Mouse (Mus musculus) small intestine, adult 2 months (tissue): ENCODE data around the gene Slc38a8. TPM values are rescaled to one million over a fixed set of nuclear protein-coding genes. Genes with fewer than 3 reads are reported as not detected.

Experiments
- H3K27ac ChIP-seq: fragments of 200-500 bp; 2 replicates; pipeline ENCODE4 v1.5.1; 2012; ENCODE audit warnings: low read depth, low read length, control low read depth, inconsistent platforms; ENCODE audit not compliant: insufficient read depth
- H3K27me3 ChIP-seq: fragments of 200-500 bp; 2 replicates; pipeline ENCODE4 v1.6.1; 2012; ENCODE audit warnings: mild to moderate bottlenecking, moderate library complexity, low read length, inconsistent platforms; ENCODE audit not compliant: control insufficient read depth, insufficient read depth
- H3K36me3 ChIP-seq: fragments of 200-500 bp; 2 replicates; pipeline ENCODE4 v1.6.1; 2012; ENCODE audit warnings: mild to moderate bottlenecking, low read length, control low read depth, inconsistent platforms; ENCODE audit not compliant: control insufficient read depth, insufficient read depth
- H3K4me1 ChIP-seq: fragments of 200-500 bp; 2 replicates; pipeline ENCODE4 v1.6.1; 2012; ENCODE audit warnings: low read length, inconsistent platforms, mixed read lengths; ENCODE audit not compliant: control insufficient read depth, insufficient read depth, insufficient read length
- H3K4me3 ChIP-seq: fragments of 200-500 bp; 2 replicates; pipeline ENCODE4 v1.5.1; 2012; ENCODE audit warnings: low read depth, mild to moderate bottlenecking, control low read depth, inconsistent platforms, low read length, moderate library complexity
- CTCF ChIP-seq: fragments of 200-500 bp; IDR thresholded peaks from 2 replicates; pipeline ENCODE4 v1.5.1; 2012; ENCODE audit warnings: low read depth, mild to moderate bottlenecking, control low read depth, inconsistent platforms, low read length, moderate library complexity, mixed read lengths; ENCODE audit not compliant: insufficient replicate concordance, insufficient read length; ENCODE audit errors: extremely low read depth
- POLR2A ChIP-seq: fragments of 200-500 bp; IDR thresholded peaks from 2 replicates; pipeline ENCODE4 v1.6.1; 2012; ENCODE audit warnings: low read depth, mild to moderate bottlenecking, control low read depth, inconsistent platforms, low read length, moderate library complexity
- WGBS: fragments of 180-500 bp; shearing (Covaris S2); methylation state at CpG from one replicate; pipeline ENCODE4 v1.1.7; 2018; 5-methylcytosine and 5-hydroxymethylcytosine counted together
- polyA plus RNA-seq: library from polyadenylated mRNA; depleted of rRNA; stranded (reverse); fragments of >200 nt; gene quantifications from 2 replicates; pipeline ENCODE4 v1.2.3, GENCODE M21; 2012

The Slc38a8 gene
- polyA plus RNA-seq, 1 experiment = 0.68 TPM

DNA sequence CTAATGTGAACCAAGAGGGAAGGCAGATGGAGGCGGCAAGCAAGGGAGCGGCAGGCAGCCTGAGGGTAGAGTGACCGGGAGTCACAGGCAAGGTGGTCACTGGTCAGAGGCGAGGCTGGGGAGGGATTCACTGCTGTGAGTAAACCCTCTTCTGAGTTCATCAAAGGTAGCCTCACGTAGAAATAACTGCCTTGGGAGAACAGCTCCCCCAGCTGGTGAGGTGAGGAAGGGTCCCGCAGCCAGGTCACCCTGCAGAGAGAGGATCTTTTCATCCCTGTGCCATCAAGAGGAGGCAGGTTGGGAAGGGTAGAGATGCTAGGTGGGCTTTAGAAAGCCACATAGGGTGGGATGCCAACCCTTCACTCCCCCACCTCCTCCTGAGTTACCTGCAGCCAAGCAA, 4.7 kb downstream of the Slc38a8 start:
- H3K4me1 ChIP-seq = peaks cover 3% of the 10 kb centered on the region
- TF ChIP-seq CTCF (peak; percentile 83; the same call in 1 of the 2 replicates), POLR2A (no peak)
- no peak overlapping the region for H3K27ac ChIP-seq
- WGBS = 18% methylated on average over 6 of the region's 6 CpGs
- H3K4me3 ChIP-seq = no peak overlapping the region
- no peaks in the 10 kb centered on the region for H3K36me3 ChIP-seq
- H3K27me3 ChIP-seq = no peaks in the 10 kb centered on the region

DNA sequence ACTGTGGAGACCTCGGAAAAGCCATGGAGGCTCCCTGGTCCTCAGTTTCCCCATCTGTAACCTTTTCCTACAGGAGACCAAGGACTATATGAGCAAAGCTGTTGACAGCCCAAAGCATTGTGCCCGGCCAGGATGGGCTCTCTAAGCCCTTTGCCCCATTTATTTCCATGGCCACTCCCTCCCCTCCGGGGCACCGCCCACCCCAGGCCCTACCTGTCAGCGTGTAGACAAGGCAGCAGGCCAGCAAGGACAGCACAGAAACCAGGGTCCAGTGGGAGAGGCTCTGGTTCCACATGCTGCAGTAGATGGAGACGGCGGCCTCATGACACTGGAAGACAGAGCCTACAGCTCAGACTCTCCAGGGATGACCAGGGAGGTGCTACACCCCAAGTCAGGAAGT, 14.4 kb downstream of the Slc38a8 start:
- WGBS = 46% methylated on average over 7 of the region's 7 CpGs
- H3K4me1 ChIP-seq = peaks cover 36% of the 10 kb centered on the region
- H3K27ac ChIP-seq = peak overlapping the region; percentile 41; the same call in 1 of the 2 replicates
- no peaks in the 10 kb centered on the region for H3K27me3 ChIP-seq
- H3K36me3 ChIP-seq = no peaks in the 10 kb centered on the region
- TF ChIP-seq CTCF = no peak
- TF ChIP-seq POLR2A = no peak
- no peak overlapping the region for H3K4me3 ChIP-seq

DNA sequence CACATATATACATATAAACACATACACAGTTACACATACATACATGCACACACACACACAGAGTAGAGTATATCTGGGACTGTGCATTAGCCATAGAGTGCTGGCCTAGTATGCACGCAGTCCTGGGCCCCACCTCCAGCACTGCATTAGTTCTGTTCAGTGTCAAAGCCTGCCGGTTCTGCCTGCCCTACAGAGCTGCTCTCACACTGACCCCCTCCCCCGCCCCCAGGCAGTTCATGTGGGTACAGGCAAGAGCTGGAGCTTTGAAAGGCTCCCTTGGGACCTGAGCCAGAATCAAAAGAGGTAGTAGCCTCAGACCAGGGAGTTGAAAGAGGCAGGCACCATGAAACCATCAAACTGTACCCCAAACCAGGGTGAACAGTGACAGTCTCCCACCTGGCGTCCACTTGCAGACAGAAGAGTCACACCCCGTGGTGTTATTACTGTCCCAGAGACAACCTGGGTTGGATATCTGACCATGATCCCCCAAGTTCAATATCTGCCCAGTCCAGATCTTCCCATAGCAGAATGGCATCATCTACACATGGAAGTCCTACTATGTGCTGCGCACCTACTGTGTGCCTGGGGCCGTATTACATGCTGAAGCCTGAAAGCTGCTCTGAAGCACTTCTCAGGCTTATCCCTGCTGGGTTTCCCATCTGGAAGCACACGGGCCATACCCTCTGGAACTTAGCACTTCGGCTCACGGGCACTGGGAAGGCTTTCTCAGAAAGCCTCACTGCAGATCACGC, 17.2 kb downstream of the Slc38a8 start:
- no peak overlapping the region for H3K4me3 ChIP-seq
- H3K27me3 ChIP-seq = no peaks in the 10 kb centered on the region
- WGBS = 85% methylated on average over 11 of the region's 11 CpGs
- peaks cover 26% of the 10 kb centered on the region for H3K4me1 ChIP-seq
- H3K27ac ChIP-seq = no peak overlapping the region
- TF ChIP-seq POLR2A = no peak
- TF ChIP-seq CTCF = no peak
- H3K36me3 ChIP-seq = no peaks in the 10 kb centered on the region

DNA sequence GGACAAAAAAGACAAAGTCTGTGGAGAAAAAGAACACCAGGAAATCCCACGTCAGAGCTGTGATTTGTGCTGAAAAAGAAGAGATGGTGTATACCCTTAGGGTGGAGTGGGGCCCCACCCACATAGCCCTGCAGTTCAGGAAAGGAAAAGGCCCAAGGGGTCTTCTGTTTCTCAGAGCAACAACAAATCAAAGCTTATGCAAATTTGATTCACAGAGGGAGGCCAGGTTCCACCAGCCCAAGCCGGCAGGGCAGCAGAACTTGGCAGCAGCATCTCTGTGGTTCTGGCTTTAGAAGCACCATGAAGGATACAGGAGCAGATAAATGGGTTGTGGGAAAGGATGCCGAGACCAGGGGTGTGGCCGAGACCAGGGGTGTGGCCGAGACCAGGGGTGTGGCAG, 22.8 kb downstream of the Slc38a8 start:
- TF ChIP-seq POLR2A (no peak), CTCF (no peak)
- Histone ChIP-seq H3K4me1 (no peaks in the 10 kb centered on the region), H3K4me3 (no peak overlapping the region), H3K27me3 (no peaks in the 10 kb centered on the region), H3K27ac (no peak overlapping the region), H3K36me3 (no peaks in the 10 kb centered on the region)
- 28% methylated on average over 5 of the region's 5 CpGs for WGBS

DNA sequence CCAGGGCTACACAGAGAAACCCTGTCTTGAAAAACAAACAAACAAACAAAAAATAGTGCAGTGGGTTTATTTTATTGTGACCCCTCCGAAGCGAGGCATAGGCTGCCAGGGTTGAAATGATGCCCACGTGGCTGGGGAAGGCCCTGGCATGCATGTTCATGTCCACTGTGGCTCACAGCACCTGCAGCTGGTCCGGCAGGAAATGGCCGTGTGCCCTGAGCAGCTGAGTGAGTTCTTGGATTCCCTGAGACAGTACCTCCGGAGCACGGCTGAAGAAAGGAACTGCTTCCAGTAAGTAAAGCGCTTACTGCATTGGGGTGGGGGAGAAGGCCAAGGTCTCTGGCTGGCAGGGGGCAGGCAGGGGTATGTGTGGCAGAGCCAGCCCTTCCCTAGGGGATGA, 33.4 kb downstream of the Slc38a8 start:
- no peak overlapping the region for H3K4me3 ChIP-seq
- H3K27me3 ChIP-seq = peaks cover 10% of the 10 kb centered on the region; the same call in 1 of the 2 replicates
- no peaks in the 10 kb centered on the region for H3K36me3 ChIP-seq
- no peak for TF ChIP-seq POLR2A
- TF ChIP-seq CTCF = no peak
- WGBS = 81% methylated on average over 8 of the region's 8 CpGs
- no peak overlapping the region for H3K27ac ChIP-seq
- H3K4me1 ChIP-seq = no peaks in the 10 kb centered on the region

DNA sequence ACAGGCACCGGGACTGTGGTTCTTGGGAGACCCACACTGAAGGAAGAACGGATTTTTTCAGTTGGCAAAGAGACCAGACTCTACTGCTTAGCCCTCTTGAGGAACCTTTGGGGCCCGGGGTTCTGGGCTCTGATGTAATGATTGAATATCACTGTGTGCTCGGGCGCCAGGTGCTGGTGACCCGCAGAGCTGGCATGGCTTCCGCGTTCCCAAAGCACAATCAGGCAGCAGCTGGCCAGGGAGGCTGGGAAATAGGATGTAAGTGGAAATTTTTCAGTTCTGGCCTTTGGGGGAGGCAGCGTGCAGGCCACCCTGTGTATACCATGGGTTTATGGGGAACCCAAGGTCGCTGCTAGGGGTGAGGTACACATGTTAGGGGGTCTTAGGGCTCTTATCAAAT, 34.7 kb downstream of the Slc38a8 start:
- 53% methylated on average over 10 of the region's 10 CpGs for WGBS
- no peak overlapping the region for H3K4me3 ChIP-seq

DNA sequence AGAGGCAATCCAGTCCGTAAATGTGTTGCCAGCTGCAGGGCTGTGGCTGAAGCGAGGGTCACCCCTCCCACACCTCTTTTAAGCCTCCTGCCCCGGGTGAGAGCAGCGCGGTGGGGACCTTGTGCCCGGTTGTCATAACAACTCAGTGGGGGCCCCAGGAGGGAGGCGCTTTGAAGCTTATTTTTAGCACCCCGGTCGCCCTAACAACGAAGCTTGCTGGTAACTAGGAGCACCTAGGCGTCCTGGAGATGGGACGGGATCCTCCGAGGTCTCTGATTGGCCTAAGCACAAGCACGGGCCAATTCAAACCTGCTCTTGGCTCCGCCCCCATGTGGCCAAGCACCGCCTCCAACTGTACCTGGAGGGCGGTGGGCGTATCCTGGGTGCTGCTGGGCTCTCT, 35.4 kb downstream of the Slc38a8 start:
- Histone ChIP-seq H3K36me3 (no peaks in the 10 kb centered on the region), H3K27ac (no peak overlapping the region), H3K4me1 (no peaks in the 10 kb centered on the region), H3K4me3 (no peak overlapping the region), H3K27me3 (peaks cover 10% of the 10 kb centered on the region; the same call in 1 of the 2 replicates)
- 4% methylated on average over 18 of the region's 18 CpGs for WGBS
- TF ChIP-seq CTCF (no peak), POLR2A (no peak)

More for the DNA sequence above, 34.7 kb downstream of the Slc38a8 start:
- H3K36me3 ChIP-seq = no peaks in the 10 kb centered on the region
- H3K27ac ChIP-seq = no peak overlapping the region
- no peaks in the 10 kb centered on the region for H3K4me1 ChIP-seq
- TF ChIP-seq POLR2A (no peak), CTCF (no peak)
- peaks cover 10% of the 10 kb centered on the region; the same call in 1 of the 2 replicates for H3K27me3 ChIP-seq
